Mouse (Mus musculus) MN1 (cell line): Measurements from ENCODE around the gene Tmem38b.
A peak's percentile ranks its signal among the peaks of the same experiment; 100 is the strongest.

Source experiments
- DNase-seq: peaks from one replicate; pipeline ENCODE4 v3.0.0-alpha.2; 2016; ENCODE audit warnings: low spot score

Gene Tmem38b

GRCm38 (mm10) chr4:53884351-53885245 is 58.8 kb downstream of the Tmem38b start:
- peak; percentile 40 for DNase-seq

DNA sequence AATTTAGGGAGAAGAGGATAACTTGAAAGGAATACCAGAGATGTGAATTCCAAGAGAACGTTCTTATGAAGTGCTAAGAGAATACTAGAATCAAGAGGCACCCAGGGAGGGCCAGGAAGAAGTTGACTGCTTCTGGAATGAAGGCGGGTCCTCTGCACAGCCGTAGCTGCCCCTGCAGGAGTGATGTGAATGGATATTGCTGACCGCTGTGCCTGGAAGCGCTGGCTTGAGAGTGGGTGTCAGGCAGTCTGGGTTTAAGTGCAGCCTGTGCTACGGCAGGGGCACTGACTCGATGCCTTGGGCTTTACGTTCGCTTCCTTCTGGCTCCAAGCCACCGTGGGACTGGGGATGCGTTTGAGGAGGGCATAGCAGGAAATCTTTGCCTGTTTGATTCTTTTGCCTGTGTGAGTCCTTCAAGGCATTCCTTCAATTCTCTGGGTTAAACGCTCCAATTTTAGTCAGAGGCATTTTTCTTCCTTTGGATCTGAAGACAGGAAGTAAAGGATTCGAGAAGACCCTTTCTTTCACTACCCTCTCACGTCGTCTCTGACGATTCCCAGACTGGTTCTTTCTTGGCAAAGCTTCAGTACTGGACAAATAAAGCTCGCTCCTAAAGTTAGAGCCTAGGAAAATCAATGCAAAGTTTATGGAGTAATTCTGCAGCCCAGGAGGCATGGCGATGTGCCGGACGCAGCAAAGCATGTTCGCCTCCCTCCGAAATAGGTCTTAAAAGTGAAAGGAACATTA is 60.7 kb downstream of the Tmem38b start:
- peak; percentile 10 for DNase-seq

- no peak for DNase-seq
Observed at GRCm38 (mm10) chr4:53895335-53895734, 69.5 kb downstream of the Tmem38b start.

DNA sequence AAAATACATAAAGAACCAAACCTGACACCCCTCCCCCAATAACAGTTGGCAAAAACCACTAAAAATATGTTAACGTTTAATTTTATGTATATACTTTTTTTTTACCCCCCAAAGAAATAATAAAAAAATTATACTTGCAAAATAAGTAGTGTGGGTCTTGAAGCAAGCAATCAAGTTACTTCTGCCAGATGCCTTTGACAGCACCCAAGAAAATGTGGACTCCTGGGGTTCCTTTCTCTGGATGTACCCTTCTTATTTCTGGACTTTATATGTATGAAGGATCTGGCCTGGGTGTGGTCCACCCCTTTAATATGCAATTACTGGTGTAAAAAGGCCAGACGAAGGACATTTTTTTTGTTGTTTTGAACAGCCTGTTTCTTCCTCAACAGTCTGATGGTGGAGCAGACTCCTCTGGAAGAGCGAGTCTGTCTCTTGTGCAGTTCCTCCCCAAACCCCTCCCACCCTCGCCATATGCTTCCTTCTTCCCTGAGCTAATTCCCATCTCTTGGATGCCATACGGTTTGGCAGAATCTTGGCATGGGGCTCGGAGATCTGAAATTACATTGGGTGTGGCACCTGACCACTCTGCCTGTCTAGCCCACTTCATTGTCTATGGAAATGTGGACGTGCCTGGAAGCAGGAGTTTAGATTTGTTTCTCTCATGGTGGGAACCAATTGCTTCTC is 70.4 kb downstream of the Tmem38b start:
- no peak for DNase-seq

GRCm38 (mm10) chr4:53900386-53900971 is 74.6 kb downstream of the Tmem38b start:
- peak; percentile 32 for DNase-seq

DNA sequence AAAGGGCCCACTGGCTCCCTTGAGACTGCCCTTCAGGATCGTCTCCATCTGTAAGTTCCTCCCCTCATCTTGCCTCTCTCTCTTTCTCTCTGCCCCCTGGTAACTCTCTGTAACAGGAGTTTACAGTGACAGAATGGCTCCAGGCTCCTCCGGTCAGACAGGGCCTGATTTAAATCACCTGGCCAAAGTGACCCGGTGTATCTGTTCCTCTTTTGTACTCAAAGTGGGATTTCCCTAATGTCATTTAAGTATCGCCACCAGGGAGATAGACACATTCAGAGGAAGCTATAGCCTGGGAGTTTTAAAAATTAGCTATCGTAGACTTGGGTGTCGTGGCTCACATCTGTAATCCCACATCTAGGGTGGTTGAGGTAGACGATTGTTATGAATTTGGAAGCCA is 78.5 kb downstream of the Tmem38b start:
- no peak for DNase-seq

- no peak for DNase-seq
Observed at GRCm38 (mm10) chr4:53905537-53905936, 79.7 kb downstream of the Tmem38b start.

DNA sequence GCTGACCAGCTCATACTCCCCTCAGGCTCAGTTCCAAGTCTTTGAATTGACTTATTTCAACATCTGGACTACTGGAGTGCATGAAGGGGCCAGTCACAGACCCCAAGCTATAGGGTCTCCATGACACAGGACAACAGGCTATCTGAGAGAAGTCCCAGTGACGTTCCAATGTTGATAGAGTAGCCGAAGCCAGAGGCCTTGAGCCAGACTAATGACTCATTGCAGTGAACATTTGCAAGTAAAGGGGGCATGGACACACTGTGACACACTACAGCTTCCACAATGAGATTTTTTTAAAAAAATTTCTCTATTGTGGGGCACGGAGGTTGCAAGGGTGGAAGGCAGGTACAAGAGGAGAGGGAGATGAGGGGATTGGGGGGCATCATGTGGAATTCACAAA is 81.2 kb downstream of the Tmem38b start:
- DNase-seq, result no peak
